Mouse (Mus musculus) adrenal gland, postnatal 36 days (tissue): ENCODE measurements around the gene Ggt1. TPM values are rescaled to one million over a fixed set of nuclear protein-coding genes. Genes with fewer than 3 reads are reported as not detected.
"Not testable (repeated sequence)": the region's sequence is repeated elsewhere in the genome, so short reads cannot be mapped to it uniquely, and the experiment has no call there.

ENCODE experiments used
- DNase-seq, 2 experiments: peaks; one replicate each; pipeline ENCODE4 v3.0.0; 2021; ENCODE audit warnings: mixed read lengths in 1 of 2
- long read RNA-seq, 2 experiments: library from polyadenylated mRNA; stranded (forward); transcript quantifications; one replicate each; pipeline ENCODE4 v2.0.0; 2021; ENCODE audit warnings: borderline sequencing depth in 2 of 2
- total RNA-seq, 2 experiments: library from RNA; stranded (reverse); gene quantifications; 2 replicates each; pipeline ENCODE4 v1.2.3; 2021

The Ggt1 gene
- not detected for total RNA-seq
- long read RNA-seq, experiment 1: 0 reads
- long read RNA-seq, experiment 2, partial matches to known transcripts: 1 of 2 reads
- long read RNA-seq, experiment 2, other reads (novel, unspliced or antisense): 0 of 2 reads

DNA sequence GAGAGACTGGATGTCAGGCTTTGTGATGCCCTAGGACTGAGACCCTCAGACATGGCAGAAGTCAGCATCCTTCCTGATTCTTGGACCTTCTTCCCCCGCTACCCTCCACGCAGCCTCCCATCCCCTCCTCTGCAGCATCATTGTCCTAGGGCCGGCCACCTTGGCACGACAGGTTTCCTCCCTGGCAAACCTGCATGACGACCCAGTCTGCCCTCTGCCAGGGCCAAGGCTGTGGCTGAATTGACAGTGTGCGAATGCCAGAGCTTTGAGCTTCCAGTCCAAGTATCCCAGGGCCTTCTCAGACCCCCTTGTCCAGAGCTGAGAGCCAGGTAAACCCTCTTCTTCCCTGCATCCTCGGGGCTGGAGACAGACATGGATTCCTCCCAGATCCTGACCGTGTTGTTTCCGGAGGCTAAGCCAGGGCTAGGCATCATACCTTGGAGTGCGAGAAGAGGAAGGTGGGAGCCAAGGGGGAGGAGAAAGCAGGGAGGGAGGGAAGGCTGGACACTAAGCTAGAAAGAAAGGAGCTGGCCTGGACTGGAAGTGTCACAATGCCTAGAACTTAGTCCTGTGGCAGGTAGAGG is at the start of gene Ggt1:
Gene Ggt1, plus strand, starts transcription at position 534 of the 584 bp plus-strand sequence.
- no peak for DNase-seq

DNA sequence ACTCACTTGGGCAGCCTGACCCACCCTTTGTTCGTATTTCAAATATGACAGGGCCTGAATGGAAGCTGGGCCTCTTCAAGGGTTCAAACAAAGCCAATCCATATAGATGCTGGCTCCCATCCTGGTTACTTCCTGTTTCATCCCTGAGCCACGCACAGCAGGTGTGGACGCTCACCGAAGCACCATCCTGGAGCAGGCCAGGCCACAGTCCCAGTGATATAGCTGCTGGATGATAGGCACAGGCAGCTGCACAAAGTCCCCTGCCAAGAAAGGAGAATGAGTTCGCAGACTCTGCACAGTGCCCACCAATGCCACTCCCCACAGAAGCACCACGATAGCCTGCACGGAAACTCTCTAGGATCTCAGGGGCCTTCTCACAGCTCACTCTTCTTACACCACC is 49.5 kb upstream of the Ggt1 start:
- no peak for DNase-seq

DNA sequence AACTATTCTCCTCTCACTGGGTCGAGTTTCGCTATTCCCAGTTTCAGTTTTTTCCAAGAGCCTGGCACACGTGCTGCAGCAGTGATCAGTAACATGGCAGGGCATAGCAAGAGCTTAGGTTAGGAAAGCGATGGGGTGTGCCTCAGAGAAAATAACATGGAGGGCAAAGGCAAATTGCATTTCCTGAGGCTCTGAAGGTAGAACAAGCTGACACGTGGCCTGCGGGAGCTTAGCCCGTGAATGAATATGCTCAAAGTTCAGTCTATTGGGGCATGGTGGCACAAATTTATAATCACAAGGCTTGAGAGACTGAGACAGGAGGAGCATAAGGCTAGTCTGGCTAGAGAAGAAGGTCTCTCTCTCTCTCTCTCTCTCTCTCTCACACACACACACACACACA is 48.6 kb upstream of the Ggt1 start:
- DNase-seq: peak in 1 of 2 experiments; percentile 29

DNA sequence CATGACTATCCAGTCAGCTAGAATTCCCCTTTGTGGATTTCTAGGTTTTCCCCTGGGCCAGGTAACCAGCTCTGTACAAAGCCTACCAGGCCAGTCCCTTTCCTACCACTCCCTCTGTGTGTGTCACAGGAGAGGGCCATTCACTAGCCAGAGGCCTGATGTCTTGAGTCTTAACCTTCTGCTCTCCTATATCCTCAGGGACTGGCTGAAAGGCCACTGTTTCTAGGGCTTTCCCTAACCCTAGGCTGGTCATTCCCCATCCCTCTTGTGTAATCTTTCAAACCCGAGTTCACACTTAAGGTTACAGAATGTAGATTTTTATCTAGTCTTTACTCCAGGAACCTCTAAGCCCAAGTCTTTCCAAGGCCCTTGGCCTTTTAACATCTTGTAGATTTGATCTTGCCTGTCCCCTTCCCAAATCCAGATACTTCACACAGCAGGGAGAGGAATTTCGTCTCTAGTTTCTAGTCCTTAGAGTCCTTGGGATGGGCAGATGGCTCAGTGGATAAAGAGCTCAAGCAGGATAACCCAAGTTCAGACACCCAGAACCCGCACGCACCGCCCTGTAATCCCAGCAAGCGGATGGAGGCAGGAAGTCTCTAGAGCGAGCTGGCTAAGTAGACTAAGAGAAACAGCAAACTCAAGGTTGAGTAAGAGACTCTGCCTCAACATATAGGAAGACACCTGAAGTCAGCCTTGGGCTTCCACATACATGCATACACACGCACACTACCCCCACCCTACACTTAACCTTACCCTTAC is 47.9 kb upstream of the Ggt1 start:
- DNase-seq: no peak

DNA sequence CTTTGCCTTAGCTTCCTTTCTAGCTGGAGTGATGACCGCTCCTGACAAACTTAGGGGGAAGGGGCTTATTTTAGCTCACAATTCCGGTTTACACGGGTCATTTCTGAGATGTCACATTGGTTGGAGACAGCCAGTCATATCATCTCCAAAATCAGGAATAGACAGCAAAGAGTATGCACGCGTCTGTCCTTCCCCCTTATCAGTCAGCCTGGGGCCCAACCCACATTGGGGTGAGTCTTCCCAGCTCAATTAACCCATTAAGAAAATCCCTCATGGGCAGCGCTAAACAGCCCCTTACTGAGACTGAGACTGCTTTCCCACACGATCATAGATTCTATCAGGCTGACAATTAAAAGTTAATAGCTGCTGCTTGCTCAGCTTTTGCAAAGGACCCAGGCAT is 47.0 kb upstream of the Ggt1 start:
- DNase-seq: no peak

DNA sequence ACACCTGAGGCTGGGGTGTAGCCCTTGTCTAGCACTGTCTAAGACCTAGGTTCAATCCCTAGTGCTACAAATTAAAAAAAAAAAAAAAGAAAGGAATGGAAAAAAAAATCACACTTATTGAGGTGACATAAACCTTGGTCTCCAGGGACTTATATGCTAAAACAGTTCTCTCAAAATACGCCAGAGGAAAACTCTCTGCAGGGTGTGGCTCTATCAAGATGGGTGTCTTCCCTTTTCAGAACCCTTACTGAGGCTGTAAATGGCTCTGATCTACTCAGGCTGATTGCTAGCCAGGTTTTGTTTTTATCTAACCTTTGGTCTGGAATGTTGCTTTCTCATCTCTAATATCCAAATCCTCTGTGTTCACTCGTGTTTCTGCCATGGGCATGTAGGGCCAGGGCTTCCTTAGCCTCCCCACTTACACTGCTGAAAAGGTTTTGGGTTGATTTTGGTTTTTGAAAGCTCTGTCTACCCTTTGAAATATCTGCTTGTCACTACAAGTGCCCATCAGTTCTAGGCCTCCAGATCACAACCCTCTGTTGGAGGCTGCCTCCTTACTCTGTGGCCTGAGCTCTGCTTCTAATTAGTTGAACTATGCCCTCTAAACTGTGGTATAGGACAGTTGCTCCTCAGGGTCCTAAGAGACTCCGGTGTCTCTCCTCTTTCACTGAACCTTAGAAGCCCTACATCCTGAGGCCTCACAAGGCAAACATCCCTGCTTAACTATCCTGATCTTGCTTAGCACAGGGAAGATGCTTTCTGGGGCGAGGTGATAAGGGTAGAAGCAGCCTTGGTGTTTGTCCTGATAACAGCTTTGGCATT is 46.0 kb upstream of the Ggt1 start:
- DNase-seq: no peak

DNA sequence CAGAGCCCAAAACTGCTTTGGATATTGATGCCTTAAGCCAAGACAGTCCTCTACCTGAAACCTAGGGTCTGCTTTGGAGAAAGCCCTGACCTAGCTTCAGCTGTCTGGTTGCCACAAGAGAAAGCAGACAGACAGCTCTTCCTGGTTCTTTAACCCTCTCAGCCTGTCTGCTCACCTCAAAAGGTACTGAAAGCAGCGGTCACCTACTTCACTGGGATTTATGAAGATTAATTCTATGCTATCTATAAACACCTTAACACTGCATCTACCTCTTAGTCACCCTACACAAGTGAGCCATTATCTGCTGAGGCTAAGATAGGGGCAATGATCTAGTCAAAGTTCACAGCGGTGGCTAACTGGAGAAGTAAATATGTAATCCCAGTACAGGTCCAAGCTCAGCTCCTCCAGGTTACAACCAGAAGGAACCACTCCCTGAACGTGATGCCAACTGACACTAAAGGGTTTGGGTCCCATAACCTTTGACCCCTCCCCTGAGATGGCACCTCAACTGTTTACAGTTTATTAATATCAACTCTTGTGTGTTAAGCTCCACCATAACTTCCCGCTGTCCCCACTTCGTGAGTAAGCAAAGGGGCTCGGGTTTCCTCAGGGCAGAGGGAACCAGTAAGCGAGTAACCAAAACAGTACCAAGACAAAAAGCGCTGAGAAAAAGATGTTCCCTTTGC is 45.2 kb upstream of the Ggt1 start:
- DNase-seq: no peak

DNA sequence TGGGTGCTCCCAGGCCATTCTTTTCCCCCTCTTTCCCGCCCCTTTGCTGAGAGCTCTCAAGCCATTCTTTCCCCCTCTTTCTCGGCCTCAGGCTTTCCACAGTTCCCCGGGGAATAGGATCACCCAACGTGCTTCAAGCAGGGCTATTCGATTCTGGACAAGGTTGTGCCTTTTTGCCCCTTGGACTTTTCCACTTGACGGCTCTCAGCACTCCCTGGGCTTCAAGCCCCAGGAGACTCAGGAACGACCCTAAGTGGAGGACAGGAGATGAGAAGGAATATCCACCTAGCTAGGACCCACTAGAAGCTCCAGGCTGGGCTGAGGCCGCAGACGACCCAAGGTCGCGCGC is 44.7 kb upstream of the Ggt1 start:
- DNase-seq: peak in 1 of 2 experiments; percentile 28

DNA sequence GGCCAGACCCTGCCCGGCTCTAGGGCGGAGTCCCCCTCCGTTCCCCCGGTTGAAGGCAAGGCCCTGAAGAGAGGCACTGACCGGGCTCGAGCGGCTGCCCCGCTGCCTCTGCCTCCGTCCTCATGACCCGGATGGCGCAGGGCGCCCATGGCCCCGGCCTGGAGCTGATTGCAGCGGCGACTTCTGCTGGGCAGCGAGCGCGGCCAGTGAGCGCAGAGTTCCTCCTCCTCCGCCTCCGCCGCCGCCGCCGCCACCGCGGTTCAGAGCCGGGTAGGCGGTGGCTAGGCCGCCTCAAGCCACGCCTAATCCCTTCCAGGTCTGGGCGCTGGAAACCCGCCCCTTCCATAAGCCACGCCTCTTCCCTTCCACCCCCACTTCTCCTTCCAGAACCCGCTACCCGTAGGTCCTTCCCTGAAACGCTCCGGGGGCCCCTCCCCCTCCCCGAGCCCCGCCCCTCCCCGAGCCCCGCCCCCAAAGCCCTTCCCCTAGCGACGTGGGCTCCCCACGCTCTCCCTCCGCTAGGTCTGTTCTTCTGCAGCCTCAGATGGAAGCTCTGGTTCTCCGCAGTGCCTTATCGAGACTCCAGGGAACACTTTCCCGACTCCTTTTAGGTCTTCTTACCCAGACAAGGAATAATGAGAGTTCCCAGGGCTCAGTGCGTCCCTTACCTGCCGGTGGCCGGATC is 44.2 kb upstream of the Ggt1 start, which contains the start of gene Snrpd3:
Gene Snrpd3, plus strand, starts transcription at position 479 of the 685 bp plus-strand sequence.
- DNase-seq: peak; percentile 95 to 96

DNA sequence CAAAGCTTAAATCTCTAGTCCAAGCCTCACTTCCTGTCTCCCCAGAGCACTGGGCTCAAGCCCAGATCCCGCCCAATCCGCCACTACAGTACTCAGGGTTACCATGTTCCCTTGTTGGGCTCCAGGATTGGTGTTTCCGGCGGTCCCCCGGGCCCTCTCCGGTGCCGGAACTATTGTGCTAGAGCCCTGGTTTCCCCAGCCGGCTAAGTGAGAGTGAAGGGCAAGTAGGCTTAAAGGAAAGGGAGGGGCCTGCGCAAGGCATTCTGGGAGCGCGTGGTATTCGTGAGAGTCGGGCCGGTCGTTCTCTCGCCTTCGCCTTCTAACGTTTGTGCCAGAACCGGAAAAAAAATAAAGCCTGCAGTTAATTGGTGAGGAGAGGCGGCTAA is 43.7 kb upstream of the Ggt1 start, which contains the start of gene Gucd1:
Gene Gucd1, minus strand, starts transcription at position 215 of the 386 bp plus-strand sequence.
- DNase-seq: peak; percentile 96 to 97

DNA sequence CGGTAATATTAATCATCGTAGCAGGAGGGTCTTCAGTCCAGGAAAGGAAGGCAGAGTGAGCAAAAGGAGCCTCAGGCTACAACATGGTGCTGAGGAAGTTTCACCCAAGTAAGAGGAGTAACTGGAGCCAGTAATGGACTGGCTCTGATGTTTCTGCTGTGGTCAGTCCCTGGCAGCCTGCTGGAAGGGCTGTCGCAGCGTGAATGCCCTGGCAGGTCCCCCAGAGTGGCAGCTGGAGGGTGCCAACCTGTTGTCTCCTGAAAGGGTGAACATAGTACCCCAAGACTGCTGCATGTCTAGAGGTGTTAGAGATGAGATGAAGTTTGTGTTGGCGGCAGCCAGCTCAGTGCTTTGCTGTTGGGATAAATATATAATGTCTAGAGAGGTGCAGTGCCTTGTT is 40.8 kb upstream of the Ggt1 start:
- DNase-seq: no peak

DNA sequence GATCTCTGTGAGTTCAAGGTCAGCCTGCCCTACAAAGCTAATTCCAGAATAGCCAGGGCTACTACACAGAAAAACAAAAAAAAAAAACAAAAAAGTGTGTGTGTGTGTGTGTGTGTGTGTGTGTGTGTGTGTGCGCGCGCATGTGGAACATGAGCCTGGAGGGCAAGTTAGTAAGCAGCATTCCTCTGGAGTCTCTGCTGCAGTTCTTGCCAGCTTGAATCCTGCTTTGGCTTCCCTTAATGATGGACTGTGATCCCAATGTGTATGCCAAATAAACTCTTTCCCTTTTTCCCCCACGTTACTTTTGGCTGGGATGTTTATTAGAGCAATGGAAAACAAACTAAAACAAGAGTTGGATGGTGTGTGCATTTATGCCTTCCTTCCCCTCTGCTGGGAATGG is 39.8 kb upstream of the Ggt1 start:
- no peak for DNase-seq

DNA sequence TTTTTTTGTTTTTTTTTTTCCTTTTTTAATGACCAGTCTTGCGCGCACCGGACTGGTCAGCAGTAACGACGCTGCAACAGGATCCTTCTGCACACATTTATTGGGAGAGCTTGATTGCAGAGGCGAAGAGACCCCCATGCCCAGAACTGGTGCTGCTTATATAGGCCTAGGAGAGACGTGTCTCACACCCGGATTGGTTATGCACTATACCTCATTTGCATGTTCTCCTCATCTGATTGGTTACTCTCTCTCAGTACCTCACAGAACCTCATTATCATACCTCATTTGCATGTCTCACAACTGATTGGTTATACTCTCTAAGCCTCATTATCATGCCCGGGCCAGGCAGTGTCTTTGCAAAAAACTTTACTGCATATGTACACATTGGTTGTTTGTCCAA is 36.0 kb upstream of the Ggt1 start:
- DNase-seq: not testable (repeated sequence)

DNA sequence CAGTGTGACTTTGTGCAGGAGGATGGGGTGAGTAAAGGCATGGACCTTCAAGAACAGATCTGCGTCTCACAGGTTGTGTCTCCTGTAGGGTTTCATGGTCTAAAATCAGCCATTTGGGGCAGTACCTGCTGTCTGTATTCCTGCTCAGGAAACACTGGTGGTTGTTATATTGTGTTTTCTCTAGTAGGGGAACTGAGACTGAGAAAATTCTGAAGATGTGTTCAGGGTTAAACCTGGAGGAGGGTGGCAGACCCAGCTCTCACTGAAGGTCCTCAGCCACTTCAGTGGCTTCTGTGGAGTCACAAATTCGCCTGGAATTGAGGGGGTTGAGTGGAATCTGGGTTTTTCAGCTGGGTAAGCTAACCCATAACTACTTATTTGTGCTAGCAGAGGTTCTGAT is 31.1 kb upstream of the Ggt1 start:
- no peak for DNase-seq

DNA sequence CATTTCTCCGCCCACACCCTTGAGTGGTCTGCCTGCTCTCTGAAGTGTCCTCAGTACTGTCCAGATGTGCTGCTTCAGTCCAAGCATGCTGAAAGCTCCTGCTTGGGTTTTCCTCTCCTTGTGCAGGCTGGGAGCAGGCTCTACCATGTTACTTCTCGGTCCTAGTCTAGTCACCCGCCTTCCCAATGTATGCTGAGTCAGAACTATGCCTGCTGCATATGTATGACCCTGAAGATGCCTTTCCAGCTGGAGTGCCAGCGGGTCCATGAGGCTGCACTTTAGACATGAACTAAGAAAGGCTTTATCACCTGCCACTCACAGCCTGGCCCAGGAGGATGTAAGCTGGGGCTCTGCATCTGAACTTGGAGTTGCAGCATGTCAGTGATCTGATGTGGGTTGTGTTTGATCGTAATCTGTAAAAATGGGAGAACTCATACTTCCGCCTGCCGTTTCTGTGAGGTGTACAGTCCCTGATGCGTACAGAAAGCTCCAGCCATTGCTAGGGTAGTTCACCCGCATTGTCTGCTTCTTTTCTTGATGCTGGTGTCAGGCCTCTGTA is 29.8 kb upstream of the Ggt1 start:
- no peak for DNase-seq

DNA sequence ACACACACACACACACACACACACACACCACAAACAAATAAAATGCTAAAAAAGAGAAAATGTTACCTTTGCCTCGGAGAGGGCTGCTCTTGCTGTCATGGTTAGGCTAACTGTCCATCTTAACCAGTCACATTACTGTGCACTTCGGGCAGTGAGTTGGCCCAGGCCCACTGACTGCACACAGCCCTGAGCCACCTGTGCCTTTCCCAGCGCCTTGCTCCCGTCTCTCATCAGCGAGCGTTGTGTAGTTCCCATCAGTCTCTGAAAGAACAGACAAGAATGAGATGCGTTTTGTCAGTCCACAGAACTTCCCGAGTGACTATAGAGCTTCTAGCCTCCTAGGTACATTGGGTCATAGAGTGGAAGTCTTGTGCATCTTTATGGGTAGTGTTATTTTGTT is 27.2 kb upstream of the Ggt1 start:
- no peak for DNase-seq

DNA sequence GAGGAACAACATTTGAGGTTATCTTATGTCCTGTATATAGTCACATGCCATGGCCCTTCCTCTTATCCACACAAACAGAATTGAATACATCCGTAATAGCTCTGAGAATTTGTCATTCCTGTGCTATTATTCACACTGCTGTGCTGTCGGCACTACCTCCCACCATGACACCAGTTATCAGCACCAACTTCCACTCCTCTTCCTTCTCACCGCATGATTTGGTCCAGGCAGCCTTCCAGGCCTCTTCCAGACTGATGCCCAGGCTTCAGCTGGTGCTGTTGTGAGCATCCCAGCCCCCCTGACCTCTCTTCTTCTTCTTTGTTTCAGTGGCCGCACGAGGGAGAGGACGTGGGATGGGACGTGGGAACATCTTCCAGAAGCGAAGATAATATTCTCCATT is 26.5 kb upstream of the Ggt1 start:
- DNase-seq: no peak

DNA sequence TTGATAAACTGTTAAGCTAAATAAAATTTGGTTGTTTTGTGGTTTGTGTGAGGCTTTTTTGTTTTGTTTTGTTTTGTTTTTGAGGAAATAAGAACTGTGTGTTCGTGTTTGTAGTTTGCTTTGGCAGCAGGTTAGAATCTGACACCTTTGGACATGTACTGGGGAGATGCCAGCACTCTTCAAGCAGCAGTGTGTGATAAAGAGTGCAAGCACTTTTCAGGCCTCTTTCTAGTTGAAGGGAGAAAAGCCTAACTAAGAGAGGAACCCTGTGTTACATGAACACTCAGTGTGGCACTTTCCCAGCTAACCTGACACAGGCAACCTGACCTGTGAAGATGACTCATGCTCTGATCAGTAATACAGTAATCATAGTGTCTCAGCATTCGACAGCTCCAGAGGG is 26.0 kb upstream of the Ggt1 start:
- no peak for DNase-seq

DNA sequence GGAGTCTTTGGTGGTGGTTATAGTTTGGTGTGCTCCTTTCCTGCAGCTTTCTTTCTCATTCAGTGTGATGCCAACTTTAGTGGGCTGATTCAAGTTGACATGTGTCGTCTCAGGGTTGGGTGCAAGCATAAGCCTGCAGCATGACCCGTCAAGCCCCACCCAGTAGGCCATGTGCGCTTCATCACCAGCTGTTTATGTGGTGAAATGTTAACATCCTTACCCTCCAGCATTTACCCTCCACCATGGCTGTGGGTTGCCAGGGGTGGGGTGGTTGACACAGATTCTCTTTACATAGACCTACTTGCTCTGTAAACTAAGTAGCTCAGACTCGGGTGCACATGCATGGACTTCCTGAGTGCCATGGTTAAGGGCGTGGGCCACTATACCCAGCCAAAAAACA is 25.3 kb upstream of the Ggt1 start:
- DNase-seq: no peak

DNA sequence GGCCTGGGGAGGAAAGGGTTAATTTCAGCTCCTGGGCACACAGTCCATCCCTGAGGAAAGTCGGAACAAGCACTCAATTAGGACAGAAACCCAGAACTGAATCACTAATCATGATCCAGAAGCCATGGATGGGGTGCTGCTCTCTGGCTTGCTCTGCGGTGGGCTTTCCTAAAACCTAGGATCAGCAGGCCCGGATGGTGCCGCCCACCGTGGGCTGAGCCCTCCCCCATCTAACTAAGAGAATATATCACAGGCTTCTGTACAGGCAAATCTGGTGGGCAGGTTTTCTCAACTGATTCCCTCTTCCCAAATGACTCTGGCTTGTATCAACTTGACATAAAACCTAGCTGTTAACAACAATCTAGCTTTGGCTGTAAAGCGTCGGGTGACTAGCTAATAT is 13.5 kb upstream of the Ggt1 start:
- no peak for DNase-seq

DNA sequence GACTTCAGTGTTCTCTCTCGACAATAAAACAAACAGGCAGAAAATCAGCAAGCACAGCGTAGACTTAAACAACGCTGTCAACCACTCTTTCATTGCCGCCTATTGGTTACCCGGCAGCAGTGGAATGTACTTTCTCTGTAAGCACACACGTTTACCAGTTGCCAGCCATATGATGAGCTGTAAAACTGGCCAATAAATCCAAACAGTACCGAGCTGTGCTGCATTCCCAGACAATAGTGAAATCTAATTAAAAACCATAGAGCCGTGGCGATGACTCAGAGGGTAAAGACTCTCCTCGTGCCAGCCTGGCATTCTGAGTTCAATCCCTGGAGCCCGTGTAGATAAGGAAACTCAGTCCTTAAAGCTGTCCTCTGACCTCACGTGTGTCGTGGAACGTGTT is 12.9 kb upstream of the Ggt1 start:
- no peak for DNase-seq
